Mouse (Mus musculus): ENCODE measurements around the gene Abat. TPM values are rescaled to one million over a fixed set of nuclear protein-coding genes. Genes with fewer than 3 reads are reported as not detected.
A peak's percentile ranks its signal among the peaks of the same experiment; 100 is the strongest.

The Abat gene
- total RNA-seq (2021) = 1 to 10 TPM; 3.9 to 4.7 TPM

DNA sequence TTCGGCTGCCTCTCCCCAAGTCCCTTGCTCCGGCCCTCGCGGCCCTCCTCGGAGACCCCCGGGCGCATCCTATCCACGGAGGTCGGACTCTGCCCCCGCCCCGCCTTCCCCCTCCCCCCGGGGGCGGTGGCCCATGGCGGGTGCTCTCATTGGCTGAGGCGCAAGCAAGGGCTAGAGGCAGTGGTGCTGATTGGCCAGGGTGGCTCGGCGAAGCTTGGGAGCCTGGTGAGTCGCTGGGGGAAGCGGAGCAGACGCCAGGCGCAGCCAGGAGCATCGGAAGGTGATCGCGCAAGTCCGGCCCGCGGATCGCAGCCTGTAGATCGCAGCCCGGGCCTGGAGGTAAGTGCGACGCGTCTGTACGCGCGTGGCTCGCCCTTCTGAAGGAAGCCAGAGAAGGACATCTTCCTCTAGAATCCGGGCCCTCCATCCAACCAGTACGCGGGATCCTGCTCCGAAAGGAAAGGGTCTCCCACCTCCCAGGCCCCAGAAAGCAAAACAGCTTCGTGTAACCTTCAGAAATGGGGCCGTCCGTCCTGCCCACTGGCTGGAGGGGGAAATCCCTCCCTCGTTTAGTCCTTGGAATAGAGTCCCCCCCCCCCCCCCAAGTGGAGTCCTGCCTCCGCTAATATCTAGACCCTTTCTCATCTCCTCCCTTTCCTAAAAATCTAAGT, at the start of gene Abat:
Abat (plus strand) TSS at position 194 of the 671 bp plus-strand sequence.
- peak; percentile 87 to 88 for DNase-seq
- intact Hi-C loops (cut with DNase I) = no loop called here

DNA sequence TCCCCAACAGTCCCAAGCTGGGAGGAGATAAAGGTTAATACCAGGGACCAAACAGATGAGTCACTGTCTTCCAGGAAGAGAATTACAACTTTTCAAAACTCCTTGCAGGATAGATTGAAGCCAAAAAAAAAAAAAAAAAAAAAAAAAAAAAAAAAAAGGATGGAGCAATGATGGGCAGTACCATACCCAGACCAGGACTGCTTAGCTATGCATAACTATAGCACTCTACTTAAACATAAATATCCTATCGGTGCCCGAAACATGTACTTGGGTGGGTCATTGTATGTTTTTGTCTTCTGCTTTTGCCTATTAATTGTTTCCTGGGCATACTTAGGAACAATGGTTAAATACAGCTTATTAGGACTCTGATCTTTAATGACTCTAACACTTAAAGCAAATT, 43.1 kb upstream of the Abat start:
- intact Hi-C loops (cut with DNase I) = loop anchor here (5.0 kb wide), 1 partner anchor 58 kb away; no protein-coding TSS in a partner anchor
- DNase-seq = no peak

DNA sequence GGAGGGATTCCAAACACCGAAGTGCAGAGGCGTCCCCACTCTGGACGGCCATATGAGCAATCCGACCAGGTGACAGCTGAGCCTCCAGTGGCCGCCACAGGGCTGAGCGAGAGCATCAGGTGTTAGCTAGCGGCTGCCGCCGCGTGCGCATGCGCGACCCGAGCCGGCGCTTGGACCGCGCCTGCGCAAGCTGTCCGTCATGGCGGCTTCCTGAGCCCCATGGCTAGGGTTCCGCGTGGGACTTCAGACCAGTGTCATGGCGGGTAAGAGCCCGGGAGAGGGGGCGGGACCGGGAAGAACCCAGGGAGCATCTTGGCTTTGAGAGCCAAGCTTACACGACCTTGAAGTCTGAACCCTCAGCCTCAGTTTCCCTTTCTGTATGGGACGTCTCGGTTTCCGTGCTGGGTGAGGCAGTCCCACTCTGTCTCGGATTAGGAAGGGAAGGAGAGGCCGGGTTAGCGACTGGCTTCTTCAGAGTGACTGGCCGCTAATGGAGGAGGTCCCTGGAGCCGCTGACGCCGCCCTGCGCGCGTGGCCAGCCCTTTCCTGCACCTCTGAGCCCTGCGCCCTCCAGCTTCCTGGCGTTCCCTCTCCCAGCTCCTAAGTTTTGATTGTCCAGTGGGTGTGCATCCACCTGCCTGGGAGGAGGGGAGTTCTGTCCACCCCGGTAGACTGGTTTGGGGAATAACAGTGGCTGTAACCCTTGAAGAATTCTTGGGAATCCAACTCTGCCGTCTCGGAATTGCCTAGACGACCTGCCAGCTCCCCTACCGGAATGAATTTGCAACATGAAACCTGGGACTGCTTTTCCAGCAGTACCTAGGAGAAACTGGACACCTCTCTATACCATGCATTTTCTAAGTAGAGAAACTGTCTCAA, 42.4 kb upstream of the Abat start, which contains the start of gene Mettl22:
Mettl22 (plus strand) TSS at position 186 of the 879 bp plus-strand sequence.
- peak; percentile 87 to 89 for DNase-seq
- intact Hi-C loops (cut with DNase I) = loop anchor here (1.0 to 5.0 kb wide), 2 partner anchors 59 to 398 kb away; no protein-coding TSS in a partner anchor

DNA sequence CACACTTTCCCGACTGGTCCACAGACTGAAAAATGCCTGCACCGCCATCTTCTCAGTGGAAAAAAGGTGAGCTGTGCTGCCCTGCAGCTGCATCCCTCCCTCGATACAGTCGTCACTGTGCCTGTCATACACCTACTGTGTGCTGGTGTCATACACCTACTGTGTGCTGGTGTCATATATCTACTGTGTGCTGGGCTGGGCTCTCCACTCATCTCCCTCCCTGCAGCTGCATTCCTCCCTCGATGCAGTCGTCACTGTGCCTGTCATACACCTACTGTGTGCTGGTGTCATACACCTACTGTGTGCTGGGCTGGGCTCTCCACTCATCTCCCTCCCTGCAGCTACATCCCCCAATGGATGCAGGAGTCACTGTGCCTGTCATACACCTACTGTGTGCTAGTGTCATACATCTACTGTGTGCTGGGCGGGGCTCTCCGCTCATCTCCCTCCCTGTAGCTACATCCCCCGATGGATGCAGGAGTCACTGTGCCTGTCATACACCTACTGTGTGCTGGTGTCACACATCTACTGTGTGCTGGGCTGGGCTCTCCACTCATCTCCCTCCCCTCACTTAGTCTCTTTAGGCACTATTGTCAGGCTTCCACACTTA, 25.7 kb upstream of the Abat start:
- intact Hi-C loops (cut with DNase I) = no loop called here
- DNase-seq = no peak

DNA sequence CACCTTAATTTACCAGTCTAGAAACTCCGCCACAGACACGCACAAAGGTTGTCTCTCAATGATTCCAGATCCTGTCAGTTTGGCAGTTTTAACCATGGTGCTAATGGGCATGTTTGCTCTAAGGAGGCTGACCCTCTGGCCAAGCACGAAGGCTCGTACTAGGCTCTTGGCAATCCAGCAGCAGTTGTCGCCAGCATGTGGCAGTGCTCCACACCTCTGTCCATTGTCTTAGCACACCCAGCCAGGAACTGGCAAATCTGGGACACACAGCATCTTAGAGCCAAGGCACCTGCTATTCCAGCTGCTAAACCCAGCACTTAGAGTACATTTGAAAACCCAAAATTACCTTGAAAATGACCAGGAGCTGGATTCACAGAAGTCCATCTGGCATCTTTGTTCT, 23.9 kb upstream of the Abat start:
- DNase-seq = no peak
- intact Hi-C loops (cut with DNase I) = no loop called here

DNA sequence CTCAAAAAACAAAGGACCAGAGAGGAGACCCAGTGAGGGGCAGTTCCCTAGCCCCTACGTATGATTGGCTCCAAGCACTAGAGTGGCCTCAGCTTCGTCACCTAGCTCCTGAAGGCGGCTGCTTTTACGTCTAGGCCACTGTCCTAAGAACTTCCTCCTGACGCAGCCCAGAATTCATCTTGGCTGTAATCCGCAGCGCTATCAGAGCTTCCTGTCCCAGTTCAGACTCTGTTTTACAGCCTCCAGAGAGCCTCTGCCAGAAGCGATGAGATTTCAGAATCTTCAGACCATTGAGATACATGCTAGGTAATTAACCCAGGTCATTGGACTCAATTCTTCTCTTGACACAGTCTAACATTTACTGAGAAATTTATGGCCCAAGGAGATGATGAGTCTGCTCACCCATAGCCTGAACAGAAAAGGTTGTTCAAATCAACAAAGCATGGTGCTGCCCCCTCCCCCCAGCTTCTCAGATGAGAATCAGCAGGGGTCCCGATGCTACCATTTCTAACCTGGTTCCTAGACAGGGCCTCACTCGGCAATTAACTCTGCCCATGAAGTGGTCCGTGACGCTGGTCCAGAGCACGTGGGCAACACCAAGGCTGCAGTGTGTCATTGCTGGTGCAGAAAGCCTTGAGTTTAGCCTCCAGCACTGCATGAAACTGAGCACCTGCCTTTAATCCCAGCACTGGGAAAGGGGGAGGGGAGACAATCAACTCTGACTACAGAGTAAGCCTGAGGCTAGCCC, 21.3 kb upstream of the Abat start:
- DNase-seq = no peak
- intact Hi-C loops (cut with DNase I) = loop anchor here (5.0 to 10.0 kb wide), 4 partner anchors 80 to 375 kb away; partner anchors contain the start of genes Pmm2 and Tmem186

DNA sequence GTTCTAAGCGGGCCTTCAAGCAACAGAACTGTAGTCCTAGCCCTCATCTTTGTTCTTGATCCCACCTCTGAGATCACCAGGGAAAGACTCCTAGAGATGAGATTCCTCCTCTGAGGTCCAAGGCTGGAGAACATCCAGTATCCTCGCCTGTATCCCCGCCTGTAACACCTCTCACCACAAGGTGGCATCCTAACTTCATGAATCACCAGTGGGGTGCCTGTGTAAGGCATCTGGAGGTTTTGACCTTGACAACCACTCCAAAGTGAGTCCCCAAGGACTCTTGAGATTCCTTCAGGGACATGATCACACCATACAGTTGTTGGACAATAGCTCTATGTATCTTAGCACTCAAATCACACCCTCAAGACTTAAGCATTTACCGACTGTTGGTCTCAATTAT, 19.0 kb upstream of the Abat start:
- intact Hi-C loops (cut with DNase I) = loop anchor here (1.0 to 10.0 kb wide), 5 partner anchors 82 to 373 kb away; partner anchors contain the start of genes Pmm2 and Tmem186
- peak; percentile 65 to 66 for DNase-seq

DNA sequence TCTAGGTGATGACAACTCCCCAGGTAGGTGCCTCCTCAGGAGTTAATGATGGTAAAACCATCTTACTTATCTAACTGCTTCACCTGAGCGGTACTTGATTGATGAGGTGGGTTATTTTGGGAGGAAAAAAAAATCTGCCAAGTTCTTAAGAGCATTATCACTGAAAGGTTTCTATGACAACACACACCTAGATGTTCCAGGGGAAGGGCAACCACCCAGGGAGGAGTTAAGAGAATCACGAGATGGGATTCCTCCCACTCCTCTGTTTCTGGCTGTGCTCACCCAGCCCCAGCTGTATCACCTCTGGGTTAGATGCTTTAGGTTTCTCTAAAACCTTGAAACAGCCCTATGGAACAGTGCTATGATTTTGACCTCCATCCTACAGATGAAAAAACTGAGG, 16.3 kb upstream of the Abat start:
- DNase-seq = no peak
- intact Hi-C loops (cut with DNase I) = loop anchor here (10.0 kb wide), 2 partner anchors 138 to 268 kb away; partner anchors contain the start of genes Pmm2 and Tmem186

DNA sequence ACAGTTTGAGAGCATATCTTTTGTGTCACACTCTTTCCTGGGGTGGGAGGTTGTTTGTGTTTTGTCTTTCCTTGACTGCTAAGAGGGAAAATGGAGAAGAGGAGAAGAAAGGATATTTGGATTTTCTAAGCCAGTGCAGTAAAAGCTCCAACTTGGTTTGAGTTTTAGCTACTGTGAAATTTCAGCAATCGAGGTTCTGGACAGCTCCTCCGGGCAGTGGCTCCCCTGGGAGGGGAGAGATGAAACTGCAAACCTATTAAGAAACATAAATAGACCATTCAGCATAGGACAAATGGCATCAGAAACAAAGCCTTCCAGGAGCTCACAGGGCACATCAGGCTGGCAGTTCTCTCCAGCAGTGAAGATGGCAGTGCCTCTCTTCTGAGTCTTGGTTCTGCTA, 9.0 kb upstream of the Abat start:
- intact Hi-C loops (cut with DNase I) = no loop called here
- no peak for DNase-seq

DNA sequence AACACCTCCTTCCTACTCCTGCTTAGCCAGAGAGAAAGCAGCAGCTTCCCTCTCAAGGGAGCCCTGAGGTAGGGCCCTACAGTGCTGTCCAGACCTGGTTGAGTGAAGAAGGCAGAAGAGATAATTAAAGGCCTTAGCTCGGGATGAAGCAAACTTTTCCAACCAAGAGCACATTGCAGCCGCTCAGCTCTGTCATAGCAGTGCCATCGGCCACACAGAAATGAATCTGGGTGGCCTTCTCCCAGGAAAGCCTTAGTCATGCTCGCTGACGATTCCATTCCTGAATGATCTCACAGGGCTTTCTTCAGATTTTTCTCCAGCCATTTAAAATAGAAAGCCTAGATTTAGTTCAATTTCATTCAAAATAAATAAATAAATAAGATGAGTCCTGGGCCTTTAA, 3.3 kb upstream of the Abat start:
- DNase-seq = no peak
- intact Hi-C loops (cut with DNase I) = no loop called here

DNA sequence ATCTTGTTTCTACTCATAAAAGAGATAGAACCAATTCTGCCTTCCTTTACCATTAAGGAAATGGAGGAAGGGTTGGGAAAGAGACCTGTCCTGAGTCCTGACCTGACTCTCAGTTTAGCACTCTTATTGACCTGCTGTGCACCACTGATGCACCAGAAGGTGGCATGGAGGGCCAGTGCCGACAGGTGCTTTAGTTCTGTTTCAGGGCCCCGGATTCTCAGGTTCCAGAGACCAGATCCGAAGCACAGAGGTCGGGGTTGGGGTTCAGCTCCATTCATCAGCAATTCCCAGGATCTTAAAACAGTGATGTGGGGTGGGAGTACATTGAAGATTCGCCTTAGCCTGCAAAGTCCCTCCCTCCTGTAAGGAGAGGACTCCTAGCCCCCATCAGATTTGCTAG, 399 bp upstream of the Abat start:
- intact Hi-C loops (cut with DNase I) = no loop called here

DNA sequence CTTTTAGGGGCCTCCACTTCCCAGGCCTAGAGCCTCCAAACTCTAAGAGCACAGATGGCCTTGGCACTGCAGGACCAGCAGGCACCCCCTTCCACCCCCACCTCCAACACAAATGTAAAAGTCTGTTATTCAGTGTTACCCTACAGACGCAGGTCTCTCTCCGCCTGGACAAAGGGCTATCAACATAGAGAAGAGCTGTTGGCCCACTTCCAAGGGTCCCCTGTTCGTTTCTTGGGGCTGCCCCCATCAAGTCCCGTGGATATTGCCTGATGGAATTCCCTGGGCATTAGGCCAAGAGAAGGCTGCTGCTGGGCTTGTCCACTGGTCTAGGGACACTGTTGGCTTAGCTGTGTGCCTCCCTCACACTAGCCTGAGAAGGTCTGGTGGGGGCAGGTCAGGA, 951 bp downstream of the Abat start:
- DNase-seq = no peak
- intact Hi-C loops (cut with DNase I) = no loop called here

More for the DNA sequence above, 399 bp upstream of the Abat start:
- DNase-seq = no peak

DNA sequence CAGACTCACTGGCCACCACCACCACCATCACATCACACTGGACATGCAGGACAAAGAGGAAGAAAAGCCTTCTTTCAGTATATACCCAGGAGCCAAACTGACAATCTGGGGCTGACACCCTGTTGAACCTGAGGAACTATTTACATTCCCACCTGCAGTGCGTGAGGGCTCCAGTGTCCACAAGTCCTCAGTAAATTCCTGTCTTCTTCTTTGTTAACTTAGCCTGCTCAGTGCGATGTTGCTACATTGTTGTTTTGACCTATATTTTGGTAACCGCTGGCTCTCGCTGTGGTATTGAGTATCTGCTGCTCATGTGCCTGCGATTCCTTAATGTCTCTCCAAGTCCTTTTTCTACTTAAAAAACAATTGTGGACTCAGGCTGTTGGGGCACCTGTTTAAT, 7.3 kb downstream of the Abat start:
- intact Hi-C loops (cut with DNase I) = no loop called here
- DNase-seq = no peak

DNA sequence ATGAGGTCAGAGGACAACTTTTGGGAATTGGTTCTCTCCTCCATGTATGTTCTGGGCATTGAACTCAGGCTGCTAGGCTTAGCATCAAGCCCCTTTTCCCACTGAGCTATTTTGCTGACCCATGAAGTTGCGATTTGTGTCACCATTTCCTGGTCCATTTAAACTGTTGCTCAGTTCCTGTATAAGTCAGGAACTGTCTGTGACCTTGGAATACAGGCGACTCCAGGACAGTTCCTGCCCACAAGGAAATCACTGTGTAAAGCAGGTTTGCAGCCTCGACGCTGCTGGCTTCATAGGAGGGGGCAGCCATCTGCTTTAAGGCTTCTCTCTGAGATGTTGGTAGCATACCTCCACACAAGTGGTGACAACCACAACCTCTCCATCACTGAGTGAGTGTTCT, 8.1 kb downstream of the Abat start:
- intact Hi-C loops (cut with DNase I) = no loop called here
- DNase-seq = no peak

DNA sequence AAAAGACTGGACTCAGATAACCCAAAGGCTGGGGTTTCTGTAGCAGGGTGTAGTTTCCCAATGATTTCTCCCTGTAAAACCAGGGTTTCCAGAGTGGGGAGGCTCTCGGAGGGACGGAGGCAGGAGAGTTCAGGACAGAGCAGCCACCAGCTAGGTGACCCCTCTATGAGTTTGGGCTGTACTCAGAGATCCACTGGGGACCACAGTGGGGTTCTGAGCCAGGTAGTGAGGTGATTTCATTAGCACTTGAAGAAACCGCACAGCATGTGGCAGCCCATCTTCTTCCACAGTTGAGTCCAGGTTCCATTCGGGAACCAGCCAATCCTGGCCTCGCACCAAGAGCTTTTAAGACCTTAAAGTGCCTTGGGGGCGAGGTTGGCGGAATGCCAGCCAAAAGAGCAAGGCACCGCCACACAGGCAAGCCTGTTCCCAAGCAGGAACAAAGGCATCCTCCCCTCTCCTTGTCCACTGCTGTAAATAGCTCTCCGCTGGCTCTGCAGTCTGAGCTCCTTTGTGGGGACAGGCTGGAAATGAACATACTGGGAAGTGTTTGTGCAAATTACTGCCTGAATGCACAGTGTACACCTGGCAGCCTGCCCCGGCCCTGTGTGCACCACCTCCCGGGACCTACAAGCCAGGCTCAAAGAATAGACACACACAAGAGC, 10.4 kb downstream of the Abat start:
- peak in 1 of 2 experiments; percentile 15 for DNase-seq
- intact Hi-C loops (cut with DNase I) = no loop called here

DNA sequence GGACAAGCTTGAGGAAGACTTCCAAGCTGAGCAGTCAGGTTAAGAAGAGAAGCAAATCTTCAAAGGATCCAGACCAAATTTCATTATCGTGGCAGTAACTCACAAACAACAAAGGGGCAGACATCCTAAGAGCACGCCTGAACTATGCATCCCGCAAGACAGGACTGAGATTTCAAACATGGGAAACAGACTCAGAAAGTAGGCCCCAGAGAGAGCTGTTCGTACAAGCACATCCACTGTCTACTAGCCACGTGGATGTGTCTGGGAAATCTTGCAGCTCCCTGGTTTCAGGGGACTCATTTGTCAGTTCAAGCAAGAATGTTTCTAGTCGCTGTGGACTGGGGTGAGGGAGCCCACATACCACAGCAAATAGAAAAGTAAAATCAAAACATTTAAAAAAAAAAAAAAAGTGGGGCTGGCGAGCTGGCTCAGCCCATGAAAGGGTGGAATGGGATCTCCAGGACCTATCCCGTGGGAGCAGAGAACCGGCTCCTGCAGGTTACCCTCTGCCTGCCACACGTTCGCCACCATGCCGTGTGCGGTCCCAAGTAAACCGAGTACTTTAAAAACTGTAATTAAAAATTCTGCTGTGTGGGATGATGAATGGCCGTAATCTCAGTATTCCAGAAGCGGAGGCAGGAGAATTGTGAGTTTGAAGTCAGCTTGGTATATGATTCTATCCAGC, 11.1 kb downstream of the Abat start:
- intact Hi-C loops (cut with DNase I) = no loop called here
- DNase-seq = no peak

DNA sequence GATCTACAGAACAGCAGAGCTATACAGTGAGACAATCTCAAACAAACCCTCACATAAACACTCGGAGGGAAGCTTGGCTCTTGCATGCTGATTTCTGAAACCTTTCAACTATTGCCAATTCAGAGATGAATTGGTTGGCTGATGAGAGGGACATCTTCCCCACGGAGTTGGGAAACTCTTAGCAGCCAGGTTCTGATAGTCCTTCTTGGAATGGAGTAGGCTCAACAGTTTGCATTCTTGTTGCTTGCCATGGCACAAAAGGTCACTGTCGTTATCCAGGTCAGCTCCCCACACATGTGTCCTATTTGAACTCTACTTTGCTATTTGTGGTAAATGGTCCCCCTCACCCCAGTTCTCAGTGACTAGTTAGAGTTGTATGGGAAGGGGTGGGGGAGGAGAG, 12.1 kb downstream of the Abat start:
- no peak for DNase-seq
- intact Hi-C loops (cut with DNase I) = no loop called here

DNA sequence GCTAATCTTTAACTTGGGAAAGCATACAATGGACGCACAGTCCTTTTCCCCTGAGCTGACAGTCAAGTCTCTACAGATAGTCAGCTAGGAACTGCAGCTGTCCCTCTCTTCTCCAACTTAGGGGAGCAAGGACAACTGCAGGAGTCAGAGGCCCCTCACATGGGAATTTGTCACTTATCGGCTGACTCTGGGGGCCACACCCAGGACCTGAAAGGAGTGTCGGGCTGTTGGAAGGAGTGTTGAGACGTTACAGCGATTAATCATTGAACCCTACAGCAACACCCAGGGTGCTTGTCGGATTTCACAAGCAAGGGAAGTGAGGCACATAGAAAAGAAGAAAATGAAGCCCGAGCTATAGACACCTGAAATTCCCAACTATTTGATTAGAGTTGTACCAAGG, 12.6 kb downstream of the Abat start:
- DNase-seq = no peak
- intact Hi-C loops (cut with DNase I) = no loop called here

DNA sequence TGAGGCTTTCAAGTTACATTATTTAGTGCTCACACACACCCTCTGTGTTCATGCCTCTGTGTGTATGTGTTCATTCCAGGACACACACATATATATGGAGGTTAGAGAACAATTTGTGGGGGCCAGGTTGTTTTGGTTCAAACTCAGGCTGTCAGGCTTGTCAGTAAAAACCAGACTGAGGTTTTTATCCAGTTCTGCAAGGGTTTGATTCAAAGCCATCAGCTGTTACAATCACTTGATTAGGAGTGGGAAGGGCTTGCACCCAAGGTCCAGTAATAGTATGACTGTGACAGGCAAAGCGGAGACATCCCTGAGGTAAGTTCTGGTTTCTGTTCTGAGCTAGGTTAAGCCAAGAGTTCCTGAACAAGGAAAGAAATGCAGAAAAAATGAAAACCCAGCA, 16.2 kb downstream of the Abat start:
- intact Hi-C loops (cut with DNase I) = no loop called here
- no peak for DNase-seq

Measured in heart, postnatal 36 days (tissue).